8 mouse cellular contexts compared by ENCODE assay signal in the genomic region with DNA sequence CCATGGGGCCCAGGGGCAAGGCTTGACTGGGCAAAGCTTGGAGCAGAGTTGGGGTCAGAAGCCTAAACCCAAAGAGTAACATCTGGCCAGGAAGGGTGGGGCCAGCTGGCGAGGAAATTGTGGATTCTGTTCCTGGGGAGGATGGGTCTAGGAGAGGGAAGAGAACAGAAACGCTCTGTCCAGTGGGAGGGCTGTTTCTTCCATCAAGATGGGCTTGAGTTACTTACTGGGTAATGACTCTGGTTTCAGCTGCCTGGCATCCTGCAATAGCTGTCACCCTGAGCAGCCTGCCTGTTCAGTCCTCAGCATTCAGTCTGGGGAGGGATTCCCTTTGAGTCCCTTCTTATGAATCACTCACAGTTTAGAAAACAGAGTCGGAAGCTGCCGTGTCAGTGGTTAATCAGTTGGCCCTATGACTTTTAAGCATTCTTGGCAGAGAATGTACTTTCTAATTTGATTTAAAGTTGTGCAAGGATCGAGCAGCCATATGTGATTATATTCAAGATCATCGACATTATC.
DNase-seq lines count a peak whose midpoint lies in the region; ATAC-seq and TF ChIP-seq lines count a peak whose summit lies in the region.

No protein-coding gene starts in this region.

- 63% methylated on average over 6 of the region's 6 CpGs for WGBS in embryonic facial prominence, embryonic 12.5 days

- intact Hi-C loops in left cerebral cortex, adult 2 months (cut with DNase I), result no loop called here
- intact Hi-C loops in heart, postnatal 10 days (cut with DNase I), result no loop called here

- H3K36me3 ChIP-seq in embryonic facial prominence, embryonic 12.5 days, result no peaks in the 10 kb centered on the region

- DNase-seq in left cerebral cortex, adult 2 months (ENCODE audit: extremely low spot score in 1 of 2, low spot score in 2 of 2), result no peak
- no peak for DNase-seq in left cerebral cortex, adult 18-20 months (ENCODE audit: low spot score in 2 of 2)
- peak; percentile 16 to 24 for DNase-seq in heart, postnatal 10 days
- peak; percentile 28 for DNase-seq in skeletal muscle tissue, adult 2 months (ENCODE audit: low read depth, low spot score)
- DNase-seq in urinary bladder, postnatal 14 days (ENCODE audit: low spot score), result no peak
- no peak for DNase-seq in ovary, postnatal 14 days (ENCODE audit: low spot score)
- no peak for DNase-seq in cerebellum, adult 11-12 months

- no peak overlapping the region for H3K4me2 ChIP-seq in embryonic facial prominence, embryonic 12.5 days (replicated peaks)

- H3K27ac ChIP-seq in left cerebral cortex, adult 2 months, result peak overlapping the region; percentile 42
- H3K27ac ChIP-seq in embryonic facial prominence, embryonic 12.5 days, result peak overlapping the region; percentile 54; the same call in 1 of the 2 replicates

- no peak for TF ChIP-seq CTCF in left cerebral cortex, adult 2 months (IDR thresholded peaks at IDR 0.05)

- H3K27me3 ChIP-seq in embryonic facial prominence, embryonic 12.5 days, result no peaks in the 10 kb centered on the region

- H3K9me3 ChIP-seq in embryonic facial prominence, embryonic 12.5 days, result no peaks in the 10 kb centered on the region

- peaks cover 27% of the 10 kb centered on the region for H3K4me1 ChIP-seq in embryonic facial prominence, embryonic 12.5 days

- H3K4me3 ChIP-seq in left cerebral cortex, adult 2 months, result no peak overlapping the region
- H3K4me3 ChIP-seq in embryonic facial prominence, embryonic 12.5 days, result no peak overlapping the region

- H3K9ac ChIP-seq in embryonic facial prominence, embryonic 12.5 days, result no peak overlapping the region

- ATAC-seq in embryonic facial prominence, embryonic 12.5 days (ENCODE audit: insufficient number of reproducible peaks, insufficient read depth, low FRiP score, low TSS enrichment), result no peak

Comparison
In these comparisons a context has a peak if more than half of its experiments do, and no peak if none do; other contexts are left out.
1. DNase-seq: peak in heart, postnatal 10 days (2 of 2) and skeletal muscle tissue, adult 2 months (single experiment); none in left cerebral cortex, adult 2 months (0 of 2), left cerebral cortex, adult 18-20 months (0 of 2), urinary bladder, postnatal 14 days (single experiment), ovary, postnatal 14 days (single experiment) and cerebellum, adult 11-12 months (single experiment).